Mouse (Mus musculus): ENCODE results near the gene Dennd1a. TPM values are rescaled to one million over a fixed set of nuclear protein-coding genes. Genes with fewer than 3 reads are reported as not detected.

Gene Dennd1a
- polyA plus RNA-seq, 1 experiment from 2014 or later, result 30.3 TPM

DNA sequence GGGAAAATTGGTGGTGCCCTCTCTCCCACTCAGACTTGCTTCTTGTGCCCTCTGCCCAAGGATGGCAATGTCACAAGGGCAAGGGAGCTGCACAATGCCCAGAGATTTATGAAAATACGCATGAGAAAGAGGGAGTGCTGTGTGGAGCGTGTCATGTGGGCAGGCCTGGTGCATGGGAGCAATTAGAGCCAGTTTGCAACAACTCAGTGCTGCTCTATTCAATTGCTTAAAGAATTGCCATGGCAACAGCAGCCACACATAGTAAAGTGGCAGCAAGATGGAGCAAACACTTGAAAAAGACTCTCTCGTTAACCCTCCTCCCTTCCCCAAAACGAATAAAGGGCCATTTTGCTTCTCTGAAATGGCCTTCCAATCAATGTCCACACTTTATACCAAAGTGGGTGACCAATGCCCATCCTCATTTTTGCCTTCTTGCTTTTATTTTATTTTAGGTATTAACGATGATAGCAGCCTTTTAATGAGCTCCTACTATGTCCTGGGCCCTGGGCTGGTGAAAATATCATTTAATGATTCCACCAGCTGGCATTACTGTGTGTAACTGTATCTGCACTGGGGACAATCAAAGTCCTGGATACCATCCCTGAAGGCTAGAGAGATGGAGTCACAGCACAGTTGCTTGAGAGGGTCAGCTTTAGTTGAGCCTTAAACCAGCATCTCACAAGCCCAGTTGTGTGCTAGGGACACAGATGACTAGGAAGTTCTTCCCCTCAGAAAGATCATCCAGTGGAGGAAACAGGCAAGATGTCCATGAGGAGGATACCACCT, 378.3 kb downstream of the Dennd1a start:
- ChIA-PET POLR2A (no interaction called here), CTCF (interaction anchor here (0.7 to 1.0 kb wide), 2 partner anchors 8 to 22 kb away, joined by 3 read pairs; no protein-coding TSS in a partner anchor)
- ATAC-seq (no peak), DNase-seq (ENCODE audit: low read depth, low spot score) (no peak)
- no peaks in the 10 kb centered on the region for H3K27me3 ChIP-seq
- in situ Hi-C loops (cut with MboI; ENCODE audit: low pct_unique_long_range_greater_than_20kb), result no loop called here
- no peak for TF ChIP-seq CTCF (IDR thresholded peaks at IDR 0.05)

GRCm38 (mm10) chr2:37908296-37908695, 378.9 kb downstream of the Dennd1a start:
- in situ Hi-C loops (cut with MboI; ENCODE audit: low pct_unique_long_range_greater_than_20kb), result no loop called here
- TF ChIP-seq CTCF (IDR thresholded peaks at IDR 0.05), result no peak
- no peaks in the 10 kb centered on the region for H3K27me3 ChIP-seq
- CTCF ChIA-PET, result no interaction called here
- POLR2A ChIA-PET, result no interaction called here
- ATAC-seq (no peak), DNase-seq (ENCODE audit: low read depth, low spot score) (no peak)

DNA sequence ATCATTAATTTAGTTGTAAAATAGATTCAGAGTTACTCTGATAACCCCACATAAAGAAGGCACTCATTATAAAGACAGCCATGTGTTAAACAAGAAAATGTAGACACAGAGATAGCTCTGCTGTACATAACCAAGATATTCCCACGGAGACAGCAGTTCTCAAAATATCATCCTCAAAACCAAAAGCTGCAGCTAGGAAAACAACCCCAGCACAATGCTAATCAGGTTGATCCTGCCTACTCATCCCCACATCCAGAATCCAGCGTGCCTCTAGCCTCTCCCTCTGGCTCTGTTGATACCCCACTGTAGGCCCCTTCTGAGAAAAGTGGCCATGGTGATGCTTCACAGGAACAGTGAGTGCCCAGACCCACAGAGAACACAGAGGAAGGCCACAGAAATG, 380.9 kb downstream of the Dennd1a start:
- CTCF ChIA-PET, result no interaction called here
- no peak for TF ChIP-seq CTCF (IDR thresholded peaks at IDR 0.05)
- ATAC-seq, result no peak
- POLR2A ChIA-PET, result no interaction called here
- DNase-seq (ENCODE audit: low read depth, low spot score), result no peak
- no peaks in the 10 kb centered on the region for H3K27me3 ChIP-seq
- in situ Hi-C loops (cut with MboI; ENCODE audit: low pct_unique_long_range_greater_than_20kb), result no loop called here

GRCm38 (mm10) chr2:37903286-37903685, 383.9 kb downstream of the Dennd1a start:
- DNase-seq (ENCODE audit: low read depth, low spot score), result no peak
- ATAC-seq, result no peak
- ChIA-PET POLR2A (no interaction called here), CTCF (interaction anchor here (1.6 kb wide), 1 partner anchor 37 kb away, joined by 3 read pairs; no protein-coding TSS in a partner anchor)
- TF ChIP-seq CTCF (IDR thresholded peaks at IDR 0.05), result no peak
- in situ Hi-C loops (cut with MboI; ENCODE audit: low pct_unique_long_range_greater_than_20kb), result no loop called here
- no peaks in the 10 kb centered on the region for H3K27me3 ChIP-seq

GRCm38 (mm10) chr2:37883214-37883613, 404.0 kb downstream of the Dennd1a start:
- in situ Hi-C loops (cut with MboI; ENCODE audit: low pct_unique_long_range_greater_than_20kb), result no loop called here
- no peak for TF ChIP-seq CTCF (IDR thresholded peaks at IDR 0.05)
- ATAC-seq, result no peak
- H3K27me3 ChIP-seq, result no peaks in the 10 kb centered on the region
- no peak for DNase-seq (ENCODE audit: low read depth, low spot score)
- ChIA-PET CTCF (interaction anchor here (0.7 kb wide), 1 partner anchor 12 kb away, joined by 3 read pairs; no protein-coding TSS in a partner anchor), POLR2A (no interaction called here)

GRCm38 (mm10) chr2:37881262-37881913, 405.8 kb downstream of the Dennd1a start:
- in situ Hi-C loops (cut with MboI; ENCODE audit: low pct_unique_long_range_greater_than_20kb), result no loop called here
- ChIA-PET POLR2A (no interaction called here), CTCF (interaction anchor here (1.1 kb wide), 1 partner anchor 25 kb away, joined by 3 read pairs; no protein-coding TSS in a partner anchor)
- H3K27me3 ChIP-seq, result no peaks in the 10 kb centered on the region
- DNase-seq (ENCODE audit: low read depth, low spot score) (no peak), ATAC-seq (no peak)
- no peak for TF ChIP-seq CTCF (IDR thresholded peaks at IDR 0.05)

DNA sequence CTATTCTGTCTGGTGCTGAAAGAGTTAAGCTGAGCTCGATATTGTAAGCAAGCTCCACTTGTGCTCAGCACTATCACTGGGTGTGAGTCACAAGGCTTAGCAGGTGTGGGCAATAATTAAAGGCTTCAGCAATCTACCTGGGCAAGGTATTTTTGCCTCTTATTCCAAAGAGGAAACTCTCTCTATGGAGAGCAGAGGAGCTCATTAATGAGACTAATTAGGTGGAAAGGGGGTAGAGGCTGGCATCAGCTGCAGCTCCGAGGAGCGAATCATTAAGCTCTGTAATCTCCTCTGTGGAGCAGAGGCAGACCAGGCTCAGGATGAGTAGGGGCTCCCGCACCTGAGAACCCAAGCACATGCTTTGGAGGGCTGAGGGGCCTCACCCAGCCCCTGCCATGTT, 407.5 kb downstream of the Dennd1a start:
- ATAC-seq (no peak), DNase-seq (ENCODE audit: low read depth, low spot score) (no peak)
- ChIA-PET POLR2A (no interaction called here), CTCF (no interaction called here)
- in situ Hi-C loops (cut with MboI; ENCODE audit: low pct_unique_long_range_greater_than_20kb), result no loop called here
- no peak for TF ChIP-seq CTCF (IDR thresholded peaks at IDR 0.05)
- H3K27me3 ChIP-seq, result no peaks in the 10 kb centered on the region

GRCm38 (mm10) chr2:37872791-37873190, 414.4 kb downstream of the Dennd1a start:
- no peak for ATAC-seq
- ChIA-PET POLR2A (no interaction called here), CTCF (no interaction called here)
- in situ Hi-C loops (cut with MboI; ENCODE audit: low pct_unique_long_range_greater_than_20kb), result no loop called here
- no peak for TF ChIP-seq CTCF (IDR thresholded peaks at IDR 0.05)
- DNase-seq (ENCODE audit: low read depth, low spot score), result no peak
- H3K27me3 ChIP-seq, result no peaks in the 10 kb centered on the region

GRCm38 (mm10) chr2:37869628-37870027, 417.6 kb downstream of the Dennd1a start:
- in situ Hi-C loops (cut with MboI; ENCODE audit: low pct_unique_long_range_greater_than_20kb), result no loop called here
- no peak for TF ChIP-seq CTCF (IDR thresholded peaks at IDR 0.05)
- DNase-seq (ENCODE audit: low read depth, low spot score) (no peak), ATAC-seq (no peak)
- CTCF ChIA-PET, result no interaction called here
- POLR2A ChIA-PET, result no interaction called here
- no peaks in the 10 kb centered on the region for H3K27me3 ChIP-seq

GRCm38 (mm10) chr2:37867387-37867786, 419.8 kb downstream of the Dennd1a start:
- DNase-seq (ENCODE audit: low read depth, low spot score) (no peak), ATAC-seq (no peak)
- H3K27me3 ChIP-seq, result no peaks in the 10 kb centered on the region
- CTCF ChIA-PET, result no interaction called here
- TF ChIP-seq CTCF (IDR thresholded peaks at IDR 0.05), result no peak
- in situ Hi-C loops (cut with MboI; ENCODE audit: low pct_unique_long_range_greater_than_20kb), result no loop called here
- POLR2A ChIA-PET, result no interaction called here

DNA sequence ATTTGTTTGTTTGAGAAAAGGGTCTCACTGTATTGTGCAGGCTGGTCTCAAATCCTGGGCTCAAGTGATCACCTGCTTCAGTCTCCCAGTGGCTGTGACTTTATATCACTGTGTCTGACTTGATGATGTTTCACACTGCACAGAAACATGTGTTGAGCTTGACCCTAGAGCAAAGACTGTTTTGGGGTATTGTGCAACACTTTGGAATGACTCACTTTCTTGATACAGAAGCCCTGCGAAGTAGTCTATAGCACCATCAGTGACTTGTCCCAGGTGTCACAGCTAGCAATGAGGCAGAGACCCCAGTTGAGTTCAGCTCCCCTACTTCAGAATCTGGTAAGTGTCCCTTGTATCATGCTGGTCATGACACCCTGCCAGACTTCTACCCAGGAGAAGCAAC, 429.7 kb downstream of the Dennd1a start:
- CTCF ChIA-PET, result interaction anchor here (1.2 to 1.3 kb wide), 2 partner anchors 8 to 25 kb away, joined by 3 to 4 read pairs; no protein-coding TSS in a partner anchor
- POLR2A ChIA-PET, result no interaction called here

More for the DNA sequence above, 429.7 kb downstream of the Dennd1a start:
- no peak for TF ChIP-seq CTCF (IDR thresholded peaks at IDR 0.05)
- H3K27me3 ChIP-seq, result no peaks in the 10 kb centered on the region
- in situ Hi-C loops (cut with MboI; ENCODE audit: low pct_unique_long_range_greater_than_20kb), result no loop called here
- DNase-seq (ENCODE audit: low read depth, low spot score) (no peak), ATAC-seq (no peak)

Measured in Patski (cell line).